Mouse (Mus musculus): ENCODE results near the gene Txndc15. TPM values are rescaled to one million over a fixed set of nuclear protein-coding genes. Genes with fewer than 3 reads are reported as not detected.
A peak's percentile ranks its signal among the peaks of the same experiment; 100 is the strongest.

Txndc15 gene
- total RNA-seq, 2 experiments from 2014 or later = 74.8 to 78.1 TPM

GRCm38 (mm10) chr13:55732121-55732520 is 17.7 kb downstream of the Txndc15 start:
- no peak for DNase-seq

- no peak for DNase-seq
Observed at GRCm38 (mm10) chr13:55733628-55734502, 19.4 kb downstream of the Txndc15 start.

GRCm38 (mm10) chr13:55737885-55738284 is 23.4 kb downstream of the Txndc15 start:
- DNase-seq = no peak

GRCm38 (mm10) chr13:55742306-55742705 is 27.9 kb downstream of the Txndc15 start:
- DNase-seq = peak in 1 of 2 experiments; percentile 25

GRCm38 (mm10) chr13:55754380-55754779 is 39.9 kb downstream of the Txndc15 start:
- no peak for DNase-seq

- no peak for DNase-seq
Observed at GRCm38 (mm10) chr13:55756789-55757188, 42.3 kb downstream of the Txndc15 start.

- DNase-seq = no peak
Observed at GRCm38 (mm10) chr13:55757645-55758044, 43.2 kb downstream of the Txndc15 start.

- DNase-seq = no peak
Observed at GRCm38 (mm10) chr13:55760576-55760975, 46.1 kb downstream of the Txndc15 start.

DNA sequence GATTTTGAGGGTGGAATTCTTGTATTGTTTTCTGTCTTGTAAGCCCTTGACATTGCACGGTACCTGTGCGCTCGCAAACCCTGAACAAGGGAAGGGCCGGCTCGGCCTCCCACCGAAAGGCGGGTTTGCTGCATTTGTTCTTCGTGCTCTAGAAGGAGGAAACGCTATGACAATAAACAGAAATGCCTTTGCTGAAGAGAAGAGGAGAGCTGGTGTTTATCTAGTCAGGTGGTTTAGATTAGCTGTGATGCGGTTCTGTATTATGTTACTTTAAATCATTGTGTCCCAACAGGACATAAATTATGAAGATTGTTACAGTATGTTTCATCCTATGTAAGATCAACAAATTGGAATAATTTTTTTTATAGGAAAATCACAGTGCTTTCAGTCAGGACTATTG is 47.0 kb downstream of the Txndc15 start:
- DNase-seq = no peak

GRCm38 (mm10) chr13:55774352-55774751 is 59.9 kb downstream of the Txndc15 start:
- no peak for DNase-seq

DNA sequence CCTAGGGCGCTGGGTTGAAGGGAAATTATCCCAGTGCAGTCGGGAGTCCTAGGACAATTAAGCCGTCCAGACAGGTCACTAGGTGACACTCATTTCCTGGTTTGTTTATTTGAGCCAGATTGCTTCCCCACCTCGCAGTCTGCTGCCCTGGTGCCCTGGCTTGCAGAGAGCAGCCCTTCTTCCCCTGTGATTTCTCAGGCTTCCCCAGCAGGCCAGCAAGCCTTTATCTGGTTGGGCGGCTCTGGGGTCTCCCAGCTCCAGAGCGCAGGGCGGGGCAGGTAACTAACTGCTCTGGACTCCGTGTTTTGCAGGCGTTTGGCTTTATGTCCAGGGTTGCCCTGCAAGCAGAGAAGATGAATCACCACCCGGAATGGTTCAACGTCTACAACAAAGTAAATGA is 60.6 kb downstream of the Txndc15 start:
- DNase-seq = no peak

Other genes with a start within 250 kb of the Txndc15 start
- 100 to 1,000 TPM; 388 to 393 TPM for gene Dbn1, start 226.5 kb upstream of the Txndc15 start, total RNA-seq (2021)
- 10 to 100 TPM; 89.6 to 94.1 TPM for gene Pdlim7, start 201.0 kb upstream of the Txndc15 start, total RNA-seq (2021)
- gene Dok3, start 185.4 kb upstream of the Txndc15 start, total RNA-seq (2021) = 10 to 100 TPM; 17.0 to 20.6 TPM
- 10 to 100 TPM; 59.4 to 60.2 TPM for gene Ddx41, start 178.0 kb upstream of the Txndc15 start, total RNA-seq (2021)
- 10 to 100 TPM; 88.6 to 96.2 TPM for gene Fam193b, start 143.5 kb upstream of the Txndc15 start, total RNA-seq (2021)
- 100 to 1,000 TPM; 141 to 143 TPM for gene Tmed9, start 140.9 kb upstream of the Txndc15 start, total RNA-seq (2021)
- 10 to 100 TPM; 23.6 to 25.0 TPM for gene B4galt7, start 114.8 kb upstream of the Txndc15 start, total RNA-seq (2021)
- gene Caml, start 91.6 kb upstream of the Txndc15 start, total RNA-seq (2021) = 10 to 100 TPM; 44.2 to 47.9 TPM
- 10 to 100 TPM; 47.4 to 52.6 TPM for gene Ddx46, start 79.6 kb upstream of the Txndc15 start, total RNA-seq (2021)
- gene B230219D22Rik, start 21.5 kb upstream of the Txndc15 start, total RNA-seq (2021) = 10 to 100 TPM; 80.7 to 84.1 TPM
- 10 to 100 TPM; 32.5 to 35.4 TPM for gene Pcbd2, start 12.7 kb downstream of the Txndc15 start, total RNA-seq (2021)
- gene Catsper3, start 69.9 kb downstream of the Txndc15 start, total RNA-seq (2021) = under 1 TPM in 1 of 2 experiments, not detected in 1; 0.38 TPM
- not detected for gene Pitx1, start 121.5 kb downstream of the Txndc15 start, total RNA-seq (2021)